8 mouse cellular contexts compared by ENCODE assay signal in the genomic region with DNA sequence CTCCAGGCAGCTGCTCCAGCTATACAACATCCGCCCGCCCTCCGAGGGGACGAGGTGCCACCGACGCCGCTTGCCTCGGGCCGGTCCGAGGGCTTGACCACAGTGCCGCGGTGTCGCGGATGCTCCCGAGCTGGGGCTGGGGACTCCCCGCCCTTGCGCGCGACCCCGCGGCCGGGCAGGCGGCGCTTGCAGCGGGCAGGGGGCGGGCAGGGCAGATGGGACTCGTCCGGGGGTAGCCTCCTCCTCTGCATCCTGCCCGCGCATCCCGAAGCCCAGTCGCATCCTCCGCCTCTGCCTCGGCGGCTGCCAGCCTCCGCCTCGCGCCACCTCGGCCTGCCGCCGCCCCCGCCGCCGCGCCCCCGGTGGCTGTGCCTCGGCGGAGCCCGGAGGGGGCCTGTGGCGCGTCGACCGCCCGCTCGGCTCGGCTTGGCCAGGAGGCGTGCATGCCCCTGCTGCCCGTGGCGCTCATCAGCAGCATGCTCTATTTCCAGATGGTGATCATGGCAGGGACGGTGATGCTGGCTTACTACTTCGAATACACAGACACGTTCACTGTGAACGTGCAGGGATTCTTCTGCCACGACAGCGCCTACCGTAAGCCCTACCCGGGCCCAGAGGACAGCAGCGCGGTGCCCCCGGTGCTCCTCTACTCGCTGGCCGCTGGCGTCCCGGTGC. TPM values are rescaled to one million over a fixed set of nuclear protein-coding genes. Genes with fewer than 3 reads are reported as not detected.
DNase-seq lines count a peak whose midpoint lies in the region; ATAC-seq and TF ChIP-seq lines count a peak whose summit lies in the region.

No protein-coding gene starts in this region.

- DNase-seq in kidney, adult 2 months: no peak
- DNase-seq in brain, adult 2 months (ENCODE audit: low read depth, low spot score): peak; percentile 71
- peak; percentile 73 for DNase-seq in forebrain, postnatal 0 days
- DNase-seq in liver, embryonic 11.5 days (ENCODE audit: low spot score): peak; percentile 38
- peak; percentile 79 for DNase-seq in retina, postnatal 1 day
- DNase-seq in spleen, postnatal 36 days (ENCODE audit: low spot score in 2 of 2): no peak

- H3K9ac ChIP-seq in kidney, embryonic 15.5 days: peak overlapping the region; percentile 4; the same call in 1 of the 2 replicates
- H3K9ac ChIP-seq in forebrain, postnatal 0 days: peak overlapping the region; percentile 97
- peak overlapping the region; percentile 65 for H3K9ac ChIP-seq in intestine, embryonic 16.5 days (ENCODE audit: low read depth, low read length)
- H3K9ac ChIP-seq in liver, embryonic 11.5 days (ENCODE audit: low read depth, low read length): no peak overlapping the region

- no peaks in the 10 kb centered on the region for H3K36me3 ChIP-seq in kidney, embryonic 15.5 days
- no peaks in the 10 kb centered on the region for H3K36me3 ChIP-seq in kidney, adult 2 months (ENCODE audit: control insufficient read depth, insufficient read depth, low read length)
- H3K36me3 ChIP-seq in forebrain, postnatal 0 days (ENCODE audit: insufficient read depth): no peaks in the 10 kb centered on the region
- H3K36me3 ChIP-seq in intestine, embryonic 16.5 days (ENCODE audit: control insufficient read depth, insufficient read depth, low read length): no peaks in the 10 kb centered on the region
- no peaks in the 10 kb centered on the region for H3K36me3 ChIP-seq in liver, embryonic 11.5 days (ENCODE audit: control insufficient read depth, insufficient read depth, low read length)

- no peaks in the 10 kb centered on the region for H3K9me3 ChIP-seq in kidney, embryonic 15.5 days (replicated peaks)
- H3K9me3 ChIP-seq in forebrain, postnatal 0 days (ENCODE audit: low read length): no peaks in the 10 kb centered on the region
- H3K9me3 ChIP-seq in intestine, embryonic 16.5 days (ENCODE audit: control insufficient read depth, low read length): no peaks in the 10 kb centered on the region
- no peaks in the 10 kb centered on the region for H3K9me3 ChIP-seq in liver, embryonic 11.5 days (ENCODE audit: control insufficient read depth, low read length)

- WGBS in kidney, embryonic 15.5 days: under 1% methylated on average over 67 of the region's 74 CpGs
- 2% methylated on average over 74 of the region's 74 CpGs for WGBS in kidney, adult 2 months
- 3% methylated on average over 74 of the region's 74 CpGs for WGBS in forebrain, postnatal 0 days
- under 1% methylated on average over 69 of the region's 74 CpGs for WGBS in intestine, embryonic 16.5 days
- 1% methylated on average over 74 of the region's 74 CpGs for WGBS in liver, embryonic 11.5 days

- no peak for TF ChIP-seq POLR2A in kidney, adult 2 months (IDR thresholded peaks at IDR 0.05; ENCODE audit: low read depth, low read length)

- peak overlapping the region; percentile 49 for H3K4me3 ChIP-seq in kidney, embryonic 15.5 days (replicated peaks)
- no peak overlapping the region for H3K4me3 ChIP-seq in kidney, adult 2 months (ENCODE audit: insufficient read depth, low read depth, low read length)
- peak overlapping the region; percentile 82 for H3K4me3 ChIP-seq in forebrain, postnatal 0 days (ENCODE audit: low read depth, low read length)
- peak overlapping the region; percentile 54 for H3K4me3 ChIP-seq in intestine, embryonic 16.5 days (ENCODE audit: low read length)
- H3K4me3 ChIP-seq in liver, embryonic 11.5 days (ENCODE audit: low read depth, low read length): peak overlapping the region; percentile 39

- H3K27me3 ChIP-seq in kidney, embryonic 15.5 days: peaks cover 51% of the 10 kb centered on the region
- no peaks in the 10 kb centered on the region for H3K27me3 ChIP-seq in kidney, adult 2 months (replicated peaks; ENCODE audit: control insufficient read depth, insufficient read depth, low read length)
- H3K27me3 ChIP-seq in forebrain, postnatal 0 days (ENCODE audit: insufficient read depth, low read length): no peaks in the 10 kb centered on the region
- H3K27me3 ChIP-seq in intestine, embryonic 16.5 days (replicated peaks; ENCODE audit: control insufficient read depth, insufficient read depth, low read length): peaks cover 21% of the 10 kb centered on the region
- H3K27me3 ChIP-seq in liver, embryonic 11.5 days (replicated peaks; ENCODE audit: control insufficient read depth, insufficient read depth, low read length): peaks cover 29% of the 10 kb centered on the region

- ATAC-seq in kidney, embryonic 15.5 days (replicated peaks; ENCODE audit: low FRiP score): peak; percentile 83
- peak; percentile 85 for ATAC-seq in forebrain, postnatal 0 days
- peak; percentile 73 for ATAC-seq in intestine, embryonic 16.5 days
- ATAC-seq in liver, embryonic 11.5 days (replicated peaks; ENCODE audit: low FRiP score): peak; percentile 60

- TF ChIP-seq CTCF in kidney, adult 2 months (conservative IDR thresholded peaks at IDR 0.05; ENCODE audit: insufficient read depth, insufficient read length, low read depth, low read length): no peak
- no peak; the same call in 1 of the 2 replicates for TF ChIP-seq CTCF in forebrain, postnatal 0 days (IDR thresholded peaks at IDR 0.05; ENCODE audit: low read depth)

- peaks cover 12% of the 10 kb centered on the region for H3K4me1 ChIP-seq in kidney, embryonic 15.5 days
- H3K4me1 ChIP-seq in kidney, adult 2 months (ENCODE audit: control insufficient read depth, insufficient read depth, low read length): no peaks in the 10 kb centered on the region
- H3K4me1 ChIP-seq in forebrain, postnatal 0 days (ENCODE audit: insufficient read depth): peaks cover 4% of the 10 kb centered on the region; the same call in 1 of the 2 replicates
- peaks cover 4% of the 10 kb centered on the region; the same call in 1 of the 2 replicates for H3K4me1 ChIP-seq in intestine, embryonic 16.5 days (ENCODE audit: control insufficient read depth, insufficient read depth, low read length)
- no peaks in the 10 kb centered on the region for H3K4me1 ChIP-seq in liver, embryonic 11.5 days (replicated peaks; ENCODE audit: control insufficient read depth, insufficient read depth, low read length)

- peak overlapping the region; percentile 97 for H3K4me2 ChIP-seq in kidney, embryonic 15.5 days
- H3K4me2 ChIP-seq in forebrain, postnatal 0 days (ENCODE audit: low read depth): peak overlapping the region; percentile 80
- H3K4me2 ChIP-seq in intestine, embryonic 16.5 days (ENCODE audit: low read depth, low read length): peak overlapping the region; percentile 92
- peak overlapping the region; percentile 60 for H3K4me2 ChIP-seq in liver, embryonic 11.5 days

- no peak overlapping the region for H3K27ac ChIP-seq in kidney, embryonic 15.5 days
- no peak overlapping the region for H3K27ac ChIP-seq in kidney, adult 2 months (ENCODE audit: insufficient read depth, low read depth, low read length)
- H3K27ac ChIP-seq in forebrain, postnatal 0 days (ENCODE audit: low read depth, low read length): peak overlapping the region; percentile 97
- H3K27ac ChIP-seq in intestine, embryonic 16.5 days (ENCODE audit: low read length): no peak overlapping the region
- H3K27ac ChIP-seq in liver, embryonic 11.5 days (ENCODE audit: low read depth, low read length): no peak overlapping the region

RNA-seq across cellular contexts. Expression of a gene that starts 0.8 kb away (rescaled TPM):
- 0.27 and 0.28 TPM in 2 replicates for polyA plus RNA-seq in kidney, embryonic 15.5 days (2015; fragmentation: Nextera tagmentation; extraction: Ambion mirVana)
- polyA plus RNA-seq in kidney, adult 2 months (2012; rRNA removed): 0.03 and 0.05 TPM in 2 replicates
- 39.1 and 40.1 TPM in 2 replicates for total RNA-seq in forebrain, postnatal 0 days (2014; rRNA removed)
- 14.7 and 19.1 TPM in 2 replicates for polyA plus RNA-seq in forebrain, postnatal 0 days (2015; fragmentation: Nextera tagmentation; extraction: Ambion mirVana)
- 1.0 and 1.2 TPM in 2 replicates for polyA plus RNA-seq in intestine, embryonic 16.5 days (2015; fragmentation: Nextera tagmentation; extraction: Ambion mirVana)
- polyA plus RNA-seq in liver, embryonic 11.5 days (2014; fragmentation: Nextera tagmentation; extraction: Ambion mirVana): 0.14 and 0.17 TPM in 2 replicates

Comparison
In these comparisons a context has a peak if more than half of its experiments do, and no peak if none do; other contexts are left out.
1. DNase-seq: peak in brain, adult 2 months (single experiment), forebrain, postnatal 0 days (single experiment), liver, embryonic 11.5 days (single experiment) and retina, postnatal 1 day (single experiment); none in kidney, adult 2 months (single experiment) and spleen, postnatal 36 days (0 of 2).
2. Peak in every context shown above with its lines, with median percentiles within 50 percentile points of each other: ATAC-seq and H3K4me2 ChIP-seq.